Mouse (Mus musculus) embryonic facial prominence, embryonic 13.5 days (tissue): ENCODE data around the gene Pcolce. TPM values are rescaled to one million over a fixed set of nuclear protein-coding genes. Genes with fewer than 3 reads are reported as not detected.
"Not testable (repeated sequence)": the region's sequence is repeated elsewhere in the genome, so short reads cannot be mapped to it uniquely, and the experiment has no call there.

ENCODE experiments used
- ATAC-seq: fragments of 200-750 bp; cut with Nextera tagmentation; 2 replicates; pipeline ENCODE4 v1.8.0; 2017; ENCODE audit warnings: low read depth; ENCODE audit not compliant: insufficient number of reproducible peaks, insufficient read depth, low FRiP score, low TSS enrichment
- H3K27ac ChIP-seq: fragments of 300-500 bp; sonication (generic); 2 replicates; pipeline ENCODE4 v1.5.1; 2015; ENCODE audit warnings: moderate library complexity, mild to moderate bottlenecking, inconsistent platforms
- H3K27me3 ChIP-seq: fragments of 300-500 bp; sonication (generic); 2 replicates; pipeline ENCODE4 v1.6.1; 2015; ENCODE audit warnings: mild to moderate bottlenecking, inconsistent platforms
- H3K36me3 ChIP-seq: fragments of 300-500 bp; sonication (generic); 2 replicates; pipeline ENCODE4 v1.6.1; 2015; ENCODE audit warnings: mild to moderate bottlenecking, inconsistent platforms
- H3K4me1 ChIP-seq: fragments of 300-500 bp; sonication (generic); 2 replicates; pipeline ENCODE4 v1.6.1; 2015; ENCODE audit warnings: inconsistent platforms
- H3K4me2 ChIP-seq: fragments of 300-500 bp; sonication (generic); 2 replicates; pipeline ENCODE4 v1.6.1; 2015; ENCODE audit warnings: moderate library complexity, mild to moderate bottlenecking, inconsistent platforms
- H3K4me3 ChIP-seq: fragments of 300-500 bp; sonication (generic); 2 replicates; pipeline ENCODE4 v1.5.1; 2015; ENCODE audit warnings: mild to moderate bottlenecking, inconsistent platforms
- H3K9ac ChIP-seq: fragments of 300-500 bp; sonication (generic); 2 replicates; pipeline ENCODE4 v1.6.1; 2015; ENCODE audit warnings: mild to moderate bottlenecking, inconsistent platforms
- H3K9me3 ChIP-seq: fragments of 300-500 bp; sonication (generic); 2 replicates; pipeline ENCODE4 v1.6.1; 2016; ENCODE audit warnings: inconsistent platforms
- WGBS: fragments of 180-500 bp; shearing (Covaris S2); methylation state at CpG from one replicate; pipeline ENCODE4 v1.1.7; 2015; ENCODE audit warnings: mixed read lengths; 5-methylcytosine and 5-hydroxymethylcytosine counted together
- polyA plus RNA-seq: library from polyadenylated mRNA; unstranded; fragments of >200 nt; fragmentation: Nextera tagmentation; extraction: Ambion mirVana; gene quantifications from 2 replicates; pipeline ENCODE4 v1.2.1, GENCODE M21; 2015

Gene Pcolce
- polyA plus RNA-seq, 1 experiment from 2014 or later = 135 TPM

- Histone ChIP-seq H3K4me1 (peaks cover 47% of the 10 kb centered on the region), H3K9ac (peak within 1 kb of the TSS; percentile 90), H3K9me3 (no peaks in the 10 kb centered on the region), H3K4me2 (peak within 1 kb of the TSS; percentile 89), H3K36me3 (peaks cover 10% of the 10 kb centered on the region), H3K4me3 (peak within 1 kb of the TSS; percentile 94), H3K27ac (peak within 1 kb of the TSS; percentile 90), H3K27me3 (no peaks in the 10 kb centered on the region)
- under 1% methylated on average over 46 of the region's 46 CpGs for WGBS
- peak; percentile 97 for ATAC-seq
Measured at GRCm38 (mm10) chr5:137628498-137629305, 15.1 kb upstream of the Pcolce start, which contains the start of the genes Fbxo24, Lrch4 and Gm20605. TSS of gene Fbxo24 (minus strand) at chr5:137629002. TSS of gene Lrch4 (plus strand) at chr5:137629121. TSS of gene Gm20605 (plus strand) at chr5:137629175.

- WGBS = 3% methylated on average over 9 of the region's 9 CpGs
- peak overlapping the region; percentile 94 for H3K4me3 ChIP-seq
- no peak for ATAC-seq
- H3K36me3 ChIP-seq = peaks cover 7% of the 10 kb centered on the region; the same call in 1 of the 2 replicates
- peak overlapping the region; percentile 72 for H3K9ac ChIP-seq
- H3K9me3 ChIP-seq = no peaks in the 10 kb centered on the region
- no peaks in the 10 kb centered on the region for H3K27me3 ChIP-seq
- H3K27ac ChIP-seq = peak overlapping the region; percentile 89
- H3K4me1 ChIP-seq = peaks cover 42% of the 10 kb centered on the region
- H3K4me2 ChIP-seq = peak overlapping the region; percentile 73
Measured at GRCm38 (mm10) chr5:137627991-137628390, 14.4 kb upstream of the Pcolce start.

GRCm38 (mm10) chr5:137623937-137624530, 10.4 kb upstream of the Pcolce start:
- Histone ChIP-seq H3K9ac (no peak overlapping the region), H3K27me3 (no peaks in the 10 kb centered on the region), H3K36me3 (no peaks in the 10 kb centered on the region), H3K4me2 (no peak overlapping the region), H3K4me3 (no peak overlapping the region), H3K4me1 (peaks cover 10% of the 10 kb centered on the region; the same call in 1 of the 2 replicates), H3K9me3 (no peaks in the 10 kb centered on the region), H3K27ac (no peak overlapping the region)
- 82% methylated on average over 11 of the region's 11 CpGs for WGBS
- no peak for ATAC-seq

GRCm38 (mm10) chr5:137615347-137615746, 1.8 kb upstream of the Pcolce start:
- WGBS = 85% methylated on average over 7 of the region's 7 CpGs
- no peak for ATAC-seq
- Histone ChIP-seq H3K36me3 (no peaks in the 10 kb centered on the region), H3K9me3 (no peaks in the 10 kb centered on the region), H3K4me1 (peaks cover 35% of the 10 kb centered on the region), H3K4me2 (no peak overlapping the region), H3K9ac (no peak overlapping the region), H3K27me3 (no peaks in the 10 kb centered on the region), H3K27ac (no peak overlapping the region), H3K4me3 (no peak overlapping the region)

- not testable (repeated sequence) for H3K27ac ChIP-seq, H3K4me3 ChIP-seq, H3K4me2 ChIP-seq, H3K27me3 ChIP-seq, H3K9ac ChIP-seq, H3K36me3 ChIP-seq, H3K9me3 ChIP-seq, ATAC-seq
- peaks cover 39% of the 10 kb centered on the region for H3K4me1 ChIP-seq
- 85% methylated on average over 2 of the region's 2 CpGs for WGBS
Measured at GRCm38 (mm10) chr5:137614921-137615320, 1.3 kb upstream of the Pcolce start.

- H3K27me3 ChIP-seq = no peaks in the 10 kb centered on the region
- no peak for ATAC-seq
- WGBS = 64% methylated on average over 5 of the region's 5 CpGs
- H3K4me1 ChIP-seq = peaks cover 57% of the 10 kb centered on the region
- H3K27ac ChIP-seq = peak overlapping the region; percentile 99; the same call in 1 of the 2 replicates
- H3K4me3 ChIP-seq = no peak overlapping the region
- H3K36me3 ChIP-seq = no peaks in the 10 kb centered on the region
- no peaks in the 10 kb centered on the region for H3K9me3 ChIP-seq
- H3K9ac ChIP-seq = peak overlapping the region; percentile 21; the same call in 1 of the 2 replicates
- H3K4me2 ChIP-seq = no peak overlapping the region
Measured at GRCm38 (mm10) chr5:137613076-137613475, 508 bp downstream of the Pcolce start.

GRCm38 (mm10) chr5:137611245-137611602, 2.4 kb downstream of the Pcolce start:
- Histone ChIP-seq H3K36me3 (peaks cover 18% of the 10 kb centered on the region), H3K9me3 (no peaks in the 10 kb centered on the region), H3K4me1 (peaks cover 64% of the 10 kb centered on the region), H3K27ac (peak overlapping the region; percentile 99), H3K27me3 (no peaks in the 10 kb centered on the region), H3K4me3 (peak overlapping the region; percentile 43), H3K9ac (peak overlapping the region; percentile 68), H3K4me2 (peak overlapping the region; percentile 72)
- WGBS = 0% methylated on average over 6 of the region's 6 CpGs
- peak; percentile 53 for ATAC-seq

GRCm38 (mm10) chr5:137610548-137611244, 2.9 kb downstream of the Pcolce start:
- Histone ChIP-seq H3K9me3 (no peaks in the 10 kb centered on the region), H3K27ac (peak overlapping the region; percentile 99), H3K9ac (peak overlapping the region; percentile 68), H3K27me3 (no peaks in the 10 kb centered on the region), H3K4me1 (peaks cover 64% of the 10 kb centered on the region), H3K4me3 (peak overlapping the region; percentile 43), H3K4me2 (peak overlapping the region; percentile 72), H3K36me3 (peaks cover 24% of the 10 kb centered on the region)
- 3% methylated on average over 12 of the region's 12 CpGs for WGBS
- ATAC-seq = peak; percentile 56; the same call in 1 of the 2 replicates

- WGBS = 39% methylated on average over 4 of the region's 4 CpGs
- peaks cover 64% of the 10 kb centered on the region for H3K4me1 ChIP-seq
Measured at GRCm38 (mm10) chr5:137610056-137610455, 3.5 kb downstream of the Pcolce start.

GRCm38 (mm10) chr5:137609292-137609691, 4.3 kb downstream of the Pcolce start:
- no peak for ATAC-seq
- Histone ChIP-seq H3K27ac (peak overlapping the region; percentile 99), H3K4me3 (peak overlapping the region; percentile 43), H3K27me3 (no peaks in the 10 kb centered on the region), H3K9me3 (no peaks in the 10 kb centered on the region), H3K36me3 (peaks cover 34% of the 10 kb centered on the region), H3K4me2 (peak overlapping the region; percentile 72), H3K9ac (peak overlapping the region; percentile 70; the same call in 1 of the 2 replicates), H3K4me1 (peaks cover 64% of the 10 kb centered on the region)
- 45% methylated on average over 3 of the region's 3 CpGs for WGBS

More at GRCm38 (mm10) chr5:137610056-137610455, 3.5 kb downstream of the Pcolce start:
- Histone ChIP-seq H3K9me3 (no peaks in the 10 kb centered on the region), H3K4me3 (peak overlapping the region; percentile 43), H3K4me2 (peak overlapping the region; percentile 72), H3K9ac (peak overlapping the region; percentile 68), H3K36me3 (peaks cover 30% of the 10 kb centered on the region), H3K27ac (peak overlapping the region; percentile 99), H3K27me3 (no peaks in the 10 kb centered on the region)
- ATAC-seq = no peak

GRCm38 (mm10) chr5:137608654-137609190, 4.9 kb downstream of the Pcolce start:
- peaks cover 68% of the 10 kb centered on the region for H3K4me1 ChIP-seq

More at GRCm38 (mm10) chr5:137608654-137609190, 4.9 kb downstream of the Pcolce start:
- H3K36me3 ChIP-seq = peaks cover 40% of the 10 kb centered on the region
- peak overlapping the region; percentile 99 for H3K27ac ChIP-seq
- ATAC-seq = no peak
- H3K4me2 ChIP-seq = peak overlapping the region; percentile 72
- 14% methylated on average over 23 of the region's 23 CpGs for WGBS
- H3K9me3 ChIP-seq = no peaks in the 10 kb centered on the region
- peak overlapping the region; percentile 43 for H3K4me3 ChIP-seq
- no peaks in the 10 kb centered on the region for H3K27me3 ChIP-seq
- H3K9ac ChIP-seq = peak overlapping the region; percentile 70
